Mouse (Mus musculus) myocyte (in vitro differentiated cells): ENCODE data around the gene Olfr740. TPM values are rescaled to one million over a fixed set of nuclear protein-coding genes. Genes with fewer than 3 reads are reported as not detected.

Source experiments
- H3K27me3 ChIP-seq: one replicate; pipeline ENCODE4 v1.6.1; 2011; ENCODE audit not compliant: control insufficient read depth, insufficient read depth, insufficient read length
- H3K36me3 ChIP-seq: one replicate; pipeline ENCODE4 v1.6.1; 2011; ENCODE audit not compliant: control insufficient read depth, insufficient read depth
- H3K4me2 ChIP-seq: one replicate; pipeline ENCODE4 v1.6.1; 2011; ENCODE audit warnings: low read depth, control low read depth
- H3K4me3 ChIP-seq: one replicate; pipeline ENCODE4 v1.5.1; 2011; ENCODE audit warnings: mild to moderate bottlenecking, control low read depth, moderate library complexity
- H3K79me2 ChIP-seq: one replicate; pipeline ENCODE4 v1.6.1; 2011; ENCODE audit not compliant: control insufficient read depth, insufficient read depth
- H3ac ChIP-seq: one replicate; pipeline ENCODE4 v1.6.1; 2011; ENCODE audit not compliant: control insufficient read depth, insufficient read length
- CEBPB ChIP-seq: IDR thresholded peaks from 2 replicates; pipeline ENCODE4 v1.6.1; 2011; ENCODE audit warnings: mild to moderate bottlenecking, moderate library complexity; ENCODE audit not compliant: poor library complexity, insufficient read depth, severe bottlenecking
- E2F4 ChIP-seq: IDR thresholded peaks from one replicate; pipeline ENCODE4 v1.6.1; 2011; ENCODE audit warnings: mild to moderate bottlenecking, control low read depth, moderate library complexity; ENCODE audit not compliant: insufficient read depth
- MAX ChIP-seq: IDR thresholded peaks from one replicate; pipeline ENCODE4 v1.6.1; 2011; ENCODE audit warnings: low read depth, mild to moderate bottlenecking, control low read depth
- MYOD1 ChIP-seq, 3 experiments: IDR thresholded peaks; one replicate each; pipeline ENCODE4 v1.6.1; 2011; ENCODE audit warnings: control low read depth in 2 of 3, low read depth in 2 of 3, mild to moderate bottlenecking in 2 of 3, moderate library complexity in 1 of 3; ENCODE audit not compliant: insufficient read length in 2 of 3, control insufficient read depth in 1 of 3
- MYOG ChIP-seq, 3 experiments: IDR thresholded peaks; one replicate each; pipeline ENCODE4 v1.6.1; 2011; ENCODE audit warnings: control low read depth in 2 of 3, low read depth in 2 of 3, mild to moderate bottlenecking in 2 of 3; ENCODE audit not compliant: insufficient read length in 2 of 3, control insufficient read depth in 1 of 3, insufficient read depth in 1 of 3
- POLR2A ChIP-seq: IDR thresholded peaks from one replicate; pipeline ENCODE4 v1.6.1; 2011; ENCODE audit warnings: low read depth, mild to moderate bottlenecking, control low read depth, moderate library complexity; ENCODE audit not compliant: insufficient read length
- POLR2AphosphoS2 ChIP-seq: IDR thresholded peaks from one replicate; pipeline ENCODE4 v1.6.1; 2011; ENCODE audit warnings: low read depth, control low read depth; ENCODE audit not compliant: insufficient read length
- REST ChIP-seq: IDR thresholded peaks from one replicate; pipeline ENCODE4 v1.6.1; 2011; ENCODE audit warnings: mild to moderate bottlenecking, control low read depth, moderate library complexity; ENCODE audit not compliant: insufficient read depth, insufficient read length
- SRF ChIP-seq: IDR thresholded peaks from one replicate; pipeline ENCODE4 v1.6.1; 2011; ENCODE audit warnings: low read depth; ENCODE audit not compliant: control insufficient read depth, insufficient read length
- TCF12 ChIP-seq: IDR thresholded peaks from one replicate; pipeline ENCODE4 v1.6.1; 2011; ENCODE audit warnings: mild to moderate bottlenecking, control low read depth; ENCODE audit not compliant: poor library complexity, insufficient read depth, severe bottlenecking
- TCF3 ChIP-seq: IDR thresholded peaks from one replicate; pipeline ENCODE4 v1.6.1; 2011; ENCODE audit warnings: low read depth, control low read depth; ENCODE audit not compliant: insufficient read length
- USF1 ChIP-seq: IDR thresholded peaks from one replicate; pipeline ENCODE4 v1.6.1; 2011; ENCODE audit warnings: low read depth, mild to moderate bottlenecking, control low read depth, moderate library complexity
- polyA plus RNA-seq: library from polyadenylated mRNA; unstranded; fragments of >200 nt; fragmentation: generic; extraction: Trizol; gene quantifications from one replicate; pipeline ENCODE4 v1.2.1, GENCODE M21; 2012; ENCODE audit warnings: missing spikeins

The Olfr740 gene
- not detected for polyA plus RNA-seq

DNA sequence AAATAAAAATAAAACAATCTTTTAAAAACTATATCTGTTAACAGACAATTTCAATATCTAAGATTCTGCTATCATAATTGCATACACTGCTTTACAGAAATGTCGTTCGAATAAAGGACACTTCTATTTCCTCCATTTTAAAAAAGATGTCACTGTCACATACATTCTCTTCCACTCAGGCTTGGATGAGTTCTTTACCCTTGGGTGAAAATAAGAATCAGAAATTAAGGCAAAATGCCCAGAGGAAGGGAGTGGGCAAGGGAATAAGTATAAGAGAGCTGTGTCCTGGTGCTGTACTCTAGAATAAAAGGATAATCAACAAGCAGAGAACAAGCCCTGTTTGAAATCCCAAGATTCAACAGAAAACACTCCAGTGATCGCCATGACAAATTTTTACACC is at the start of gene Olfr740:
Olfr740 (plus strand) TSS at position 301 of the 400 bp plus-strand sequence.
- H3K4me2 ChIP-seq, result no peak within 1 kb of the TSS
- H3K36me3 ChIP-seq, result no peaks in the 10 kb centered on the region
- no peak within 1 kb of the TSS for H3ac ChIP-seq
- no peak within 1 kb of the TSS for H3K4me3 ChIP-seq
- no peaks in the 10 kb centered on the region for H3K27me3 ChIP-seq
- no peak for TF ChIP-seq SRF
- no peak for TF ChIP-seq E2F4
- no peak for TF ChIP-seq TCF12
- no peak for TF ChIP-seq TCF3
- TF ChIP-seq CEBPB, result no peak
- TF ChIP-seq POLR2AphosphoS2, result no peak
- TF ChIP-seq POLR2A, result no peak
- no peak for TF ChIP-seq MAX
- no peak for TF ChIP-seq MYOD1 (IDR thresholded peaks at IDR 0.05; ENCODE audit: control insufficient read depth in 1 of 3, insufficient read length in 2 of 3, low read depth in 2 of 3)
- TF ChIP-seq MYOG (IDR thresholded peaks at IDR 0.05; ENCODE audit: control insufficient read depth in 1 of 3, insufficient read depth in 1 of 3, insufficient read length in 2 of 3, low read depth in 2 of 3), result no peak
- no peak for TF ChIP-seq REST
- no peak for TF ChIP-seq USF1
- H3K79me2 ChIP-seq, result no peaks in the 10 kb centered on the region

DNA sequence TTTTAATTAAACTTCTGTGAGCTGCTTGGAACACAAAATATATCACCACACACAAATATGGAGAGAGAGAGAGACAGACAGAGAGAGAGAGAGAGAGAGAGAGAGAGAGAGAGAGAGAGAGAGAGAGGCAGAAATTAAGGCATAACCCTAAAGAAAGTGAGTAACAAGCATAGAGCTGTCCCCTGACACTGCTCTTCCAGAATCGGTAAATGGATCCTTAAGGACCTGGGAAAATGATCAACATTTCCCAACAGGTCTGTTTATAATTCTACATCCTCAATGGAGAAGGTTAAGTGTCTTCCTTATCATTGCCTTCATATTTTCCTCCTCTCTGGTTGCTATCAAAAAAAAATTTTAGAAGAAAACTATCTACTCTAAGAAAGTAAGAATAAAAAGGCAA is 38.1 kb upstream of the Olfr740 start, which contains the start of gene Olfr738:
Olfr738 (plus strand) TSS at position 301 of the 400 bp plus-strand sequence.
- TF ChIP-seq TCF12 (no peak), REST (no peak), POLR2A (no peak), TCF3 (no peak), CEBPB (no peak), SRF (no peak), MAX (no peak), E2F4 (no peak)
- H3K79me2 ChIP-seq, result no peaks in the 10 kb centered on the region
- H3K36me3 ChIP-seq, result no peaks in the 10 kb centered on the region
- H3K27me3 ChIP-seq, result no peaks in the 10 kb centered on the region
- H3K4me3 ChIP-seq, result no peak within 1 kb of the TSS
- no peak within 1 kb of the TSS for H3K4me2 ChIP-seq
- no peak within 1 kb of the TSS for H3ac ChIP-seq

DNA sequence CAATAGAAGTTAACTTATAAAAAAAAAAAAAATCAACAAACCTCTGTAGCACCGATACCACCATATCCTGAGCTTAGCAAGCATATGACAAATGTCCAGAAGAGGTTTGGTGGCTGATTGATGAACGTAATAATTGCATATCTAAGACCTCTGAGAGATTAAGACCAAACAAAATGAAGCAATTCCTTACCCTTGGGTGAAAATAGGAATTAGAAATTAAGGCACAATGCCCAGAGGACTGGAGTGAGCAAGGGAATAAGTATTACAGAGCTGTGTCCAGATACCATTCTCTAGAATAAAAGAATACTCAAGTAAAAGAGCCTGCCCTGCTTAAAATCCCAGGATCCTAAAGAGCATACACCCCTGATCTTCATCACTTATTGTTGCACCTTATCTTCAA is 27.0 kb upstream of the Olfr740 start, which contains the start of gene Olfr739:
Olfr739 (plus strand) TSS at position 301 of the 400 bp plus-strand sequence.
- no peaks in the 10 kb centered on the region for H3K27me3 ChIP-seq
- H3K4me3 ChIP-seq, result no peak within 1 kb of the TSS
- H3ac ChIP-seq, result no peak within 1 kb of the TSS
- H3K36me3 ChIP-seq, result no peaks in the 10 kb centered on the region
- no peaks in the 10 kb centered on the region for H3K79me2 ChIP-seq
- H3K4me2 ChIP-seq, result no peak within 1 kb of the TSS
- TF ChIP-seq USF1, result no peak

DNA sequence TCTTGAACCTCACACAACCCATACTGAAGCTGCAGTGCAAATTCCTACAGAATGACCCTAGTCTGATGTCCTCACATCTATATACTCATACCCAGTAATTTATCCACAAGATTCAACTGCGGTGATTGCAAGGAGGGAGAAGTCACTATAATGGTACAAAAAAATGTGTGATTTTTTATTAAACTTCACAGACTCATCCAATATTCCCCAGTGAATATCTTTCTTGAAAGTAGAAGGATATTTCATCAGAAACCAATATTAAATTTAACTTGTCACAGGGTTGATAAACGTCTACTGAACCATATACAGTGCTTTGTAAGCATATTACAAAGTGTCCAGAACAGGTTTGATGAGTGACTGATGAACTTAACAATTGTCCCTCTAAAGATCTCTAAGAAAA is 27.1 kb downstream of the Olfr740 start, which contains the start of gene Olfr741:
Olfr741 (plus strand) TSS at position 301 of the 400 bp plus-strand sequence.
- H3K27me3 ChIP-seq, result no peaks in the 10 kb centered on the region
- H3K4me3 ChIP-seq, result no peak within 1 kb of the TSS
- H3K36me3 ChIP-seq, result no peaks in the 10 kb centered on the region
- TF ChIP-seq MYOG (IDR thresholded peaks at IDR 0.05; ENCODE audit: control insufficient read depth in 1 of 3, insufficient read depth in 1 of 3, insufficient read length in 2 of 3, low read depth in 2 of 3) (no peak), CEBPB (no peak), SRF (no peak)
- H3ac ChIP-seq, result no peak within 1 kb of the TSS
- H3K4me2 ChIP-seq, result no peak within 1 kb of the TSS
- H3K79me2 ChIP-seq, result no peaks in the 10 kb centered on the region

DNA sequence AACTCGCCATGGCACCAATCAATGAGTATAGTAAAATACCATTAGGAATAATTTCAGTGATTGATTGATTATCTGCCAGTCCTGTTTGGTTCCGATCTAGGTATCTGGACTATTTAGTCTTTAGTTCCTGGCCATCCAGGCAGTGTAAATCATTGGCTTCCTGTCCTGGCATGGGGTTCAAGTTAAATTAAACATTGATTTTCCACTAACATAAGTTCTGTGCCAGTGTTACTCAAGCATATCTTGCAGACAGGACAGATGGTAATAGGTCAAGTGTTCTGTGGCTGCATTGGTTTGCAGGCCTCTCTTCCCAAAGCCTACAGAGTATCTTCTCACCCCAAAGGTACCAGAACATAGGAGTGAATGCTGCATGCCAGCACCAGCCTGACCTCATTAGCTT is 33.1 kb downstream of the Olfr740 start:
- Histone ChIP-seq H3K4me2 (no peak overlapping the region), H3ac (no peak overlapping the region)

More for the DNA sequence above, 33.1 kb downstream of the Olfr740 start:
- no peaks in the 10 kb centered on the region for H3K27me3 ChIP-seq
- no peak overlapping the region for H3K4me3 ChIP-seq
- H3K36me3 ChIP-seq, result no peaks in the 10 kb centered on the region
- no peak for TF ChIP-seq TCF12
- no peak for TF ChIP-seq USF1
- TF ChIP-seq POLR2A, result no peak
- TF ChIP-seq POLR2AphosphoS2, result no peak
- no peak for TF ChIP-seq REST
- no peak for TF ChIP-seq MYOD1 (IDR thresholded peaks at IDR 0.05; ENCODE audit: control insufficient read depth in 1 of 3, insufficient read length in 2 of 3, low read depth in 2 of 3)
- no peak for TF ChIP-seq MYOG (IDR thresholded peaks at IDR 0.05; ENCODE audit: control insufficient read depth in 1 of 3, insufficient read depth in 1 of 3, insufficient read length in 2 of 3, low read depth in 2 of 3)
- no peak for TF ChIP-seq E2F4
- TF ChIP-seq CEBPB, result no peak
- no peak for TF ChIP-seq TCF3
- no peak for TF ChIP-seq MAX
- TF ChIP-seq SRF, result no peak
- H3K79me2 ChIP-seq, result no peaks in the 10 kb centered on the region
